Mouse (Mus musculus) intestine, embryonic 16.5 days (tissue): ENCODE data around the gene Zbed3. TPM values are rescaled to one million over a fixed set of nuclear protein-coding genes. Genes with fewer than 3 reads are reported as not detected.
A peak's percentile ranks its signal among the peaks of the same experiment; 100 is the strongest.

Experiments used
- ATAC-seq: fragments of 200-750 bp; cut with Nextera tagmentation; 2 replicates; pipeline ENCODE4 v1.8.0; 2017; ENCODE audit warnings: moderate TSS enrichment, moderate library complexity
- H3K27ac ChIP-seq: fragments of 300-500 bp; sonication (generic); 2 replicates; pipeline ENCODE4 v1.5.1; 2014; ENCODE audit warnings: mild to moderate bottlenecking, low read length
- H3K27me3 ChIP-seq: fragments of 300-500 bp; sonication (generic); replicated peaks from 2 replicates; pipeline ENCODE4 v1.6.1; 2014; ENCODE audit warnings: low read length, control low read depth, mixed read lengths; ENCODE audit not compliant: control insufficient read depth, insufficient read depth
- H3K36me3 ChIP-seq: fragments of 300-500 bp; sonication (generic); 2 replicates; pipeline ENCODE4 v1.6.1; 2014; ENCODE audit warnings: low read length, control low read depth; ENCODE audit not compliant: control insufficient read depth, insufficient read depth
- H3K4me1 ChIP-seq: fragments of 300-500 bp; sonication (generic); 2 replicates; pipeline ENCODE4 v1.6.1; 2014; ENCODE audit warnings: low read length, control low read depth, mixed read lengths; ENCODE audit not compliant: control insufficient read depth, insufficient read depth
- H3K4me2 ChIP-seq: fragments of 300-500 bp; sonication (generic); 2 replicates; pipeline ENCODE4 v1.6.1; 2014; ENCODE audit warnings: low read depth, low read length, control low read depth
- H3K4me3 ChIP-seq: fragments of 300-500 bp; sonication (generic); 2 replicates; pipeline ENCODE4 v1.5.1; 2014; ENCODE audit warnings: mild to moderate bottlenecking, low read length
- H3K9ac ChIP-seq: fragments of 300-500 bp; sonication (generic); 2 replicates; pipeline ENCODE4 v1.6.1; 2014; ENCODE audit warnings: low read depth, low read length
- H3K9me3 ChIP-seq: fragments of 300-500 bp; sonication (generic); 2 replicates; pipeline ENCODE4 v1.6.1; 2016; ENCODE audit warnings: low read length, control low read depth; ENCODE audit not compliant: control insufficient read depth
- WGBS: fragments of 180-500 bp; shearing (Covaris S2); extraction: QIAGEN DNeasy Blood & Tissue Kit; methylation state at CpG from one replicate; pipeline ENCODE4 v1.1.7; 2014; 5-methylcytosine and 5-hydroxymethylcytosine counted together
- polyA plus RNA-seq: library from polyadenylated mRNA; unstranded; fragments of >200 nt; fragmentation: Nextera tagmentation; extraction: Ambion mirVana; gene quantifications from 2 replicates; pipeline ENCODE4 v1.2.1, GENCODE M21; 2015

The Zbed3 gene
- polyA plus RNA-seq, 1 experiment from 2014 or later, result 43.4 TPM

- H3K36me3 ChIP-seq, result no peaks in the 10 kb centered on the region
- ATAC-seq, result no peak
- H3K4me3 ChIP-seq, result no peak overlapping the region
- H3K4me2 ChIP-seq, result no peak overlapping the region
- H3K4me1 ChIP-seq, result no peaks in the 10 kb centered on the region
- no peaks in the 10 kb centered on the region for H3K9me3 ChIP-seq
- H3K9ac ChIP-seq, result no peak overlapping the region
- WGBS, result 79% methylated on average over 6 of the region's 6 CpGs
- no peak overlapping the region for H3K27ac ChIP-seq
- no peaks in the 10 kb centered on the region for H3K27me3 ChIP-seq
These were observed 11.4 kb upstream of the Zbed3 start for GRCm38 (mm10) chr13:95312016-95312415.

- H3K27ac ChIP-seq, result no peak overlapping the region; the same call in 1 of the 2 replicates
- peaks cover 3% of the 10 kb centered on the region; the same call in 1 of the 2 replicates for H3K4me1 ChIP-seq
- H3K4me2 ChIP-seq, result no peak overlapping the region
- 63% methylated on average over 6 of the region's 6 CpGs for WGBS
- H3K9me3 ChIP-seq, result no peaks in the 10 kb centered on the region
- ATAC-seq, result peak; percentile 61
- no peaks in the 10 kb centered on the region for H3K36me3 ChIP-seq
- no peak overlapping the region for H3K9ac ChIP-seq
- H3K4me3 ChIP-seq, result no peak overlapping the region
- no peaks in the 10 kb centered on the region for H3K27me3 ChIP-seq
These were observed 4.3 kb upstream of the Zbed3 start for GRCm38 (mm10) chr13:95319153-95319552.

DNA sequence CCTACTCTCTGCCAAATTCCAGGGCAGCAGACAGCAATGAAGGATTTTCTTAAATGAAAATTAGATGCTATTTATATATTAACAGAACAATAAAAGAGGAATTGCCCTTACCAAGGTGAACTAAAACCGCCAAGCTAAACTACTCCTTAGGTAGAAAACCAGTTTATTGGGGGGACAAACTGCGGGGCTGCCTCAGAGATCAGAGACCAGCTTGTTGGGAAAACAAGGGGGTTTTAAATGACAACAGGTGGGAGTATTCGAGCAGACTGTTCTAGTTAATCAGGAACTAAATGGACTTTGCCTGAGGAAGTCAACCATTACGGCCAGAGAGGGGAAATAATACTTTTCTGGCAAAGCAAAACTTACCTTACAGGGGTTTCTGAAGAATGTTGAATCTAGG is 3.0 kb upstream of the Zbed3 start:
- Histone ChIP-seq H3K4me2 (no peak overlapping the region), H3K9me3 (no peaks in the 10 kb centered on the region), H3K36me3 (no peaks in the 10 kb centered on the region), H3K27ac (no peak overlapping the region), H3K9ac (no peak overlapping the region), H3K27me3 (no peaks in the 10 kb centered on the region), H3K4me1 (peaks cover 3% of the 10 kb centered on the region; the same call in 1 of the 2 replicates), H3K4me3 (no peak overlapping the region)
- 32% methylated on average over 4 of the region's 4 CpGs for WGBS
- ATAC-seq, result no peak

DNA sequence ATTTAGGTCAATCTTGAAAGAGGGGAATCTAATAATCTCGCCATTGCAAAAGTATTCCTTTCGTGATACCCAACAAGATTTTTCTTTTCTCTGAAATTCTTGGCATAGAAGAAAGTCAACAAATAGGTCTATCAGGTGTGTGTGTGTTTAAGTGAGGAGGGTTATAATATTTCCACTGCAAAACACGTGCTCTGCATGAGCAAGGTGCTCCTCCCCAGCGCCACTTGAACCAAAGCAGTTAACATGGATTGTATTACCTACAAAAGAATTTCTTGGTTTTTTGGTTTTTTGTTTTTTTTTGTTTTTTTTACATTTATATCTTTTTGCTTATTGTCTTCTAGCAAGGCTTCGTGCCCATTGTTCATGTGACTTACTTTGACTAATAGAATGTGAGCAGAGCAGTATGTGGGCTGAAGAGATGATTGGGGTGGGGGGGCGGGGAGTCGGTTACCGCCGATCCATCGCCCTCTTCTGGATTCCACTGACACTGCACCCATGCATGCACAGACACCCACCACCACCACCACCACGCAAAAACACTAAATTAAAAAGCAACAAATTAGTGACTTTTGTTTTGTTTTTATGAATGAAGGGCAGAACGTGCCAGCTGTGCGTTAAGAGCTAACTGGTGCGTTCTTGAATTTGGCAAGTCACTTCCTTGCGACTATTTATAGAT is 676 bp downstream of the Zbed3 start:
- Histone ChIP-seq H3K4me1 (peaks cover 14% of the 10 kb centered on the region), H3K27ac (peak overlapping the region; percentile 100), H3K4me2 (peak overlapping the region; percentile 80), H3K27me3 (no peaks in the 10 kb centered on the region), H3K4me3 (peak overlapping the region; percentile 89), H3K9me3 (no peaks in the 10 kb centered on the region), H3K9ac (peak overlapping the region; percentile 98), H3K36me3 (no peaks in the 10 kb centered on the region)
- no peak; the same call in 1 of the 2 replicates for ATAC-seq
- 25% methylated on average over 15 of the region's 15 CpGs for WGBS

- Histone ChIP-seq H3K36me3 (no peaks in the 10 kb centered on the region), H3K4me1 (peaks cover 14% of the 10 kb centered on the region), H3K9ac (peak overlapping the region; percentile 98), H3K9me3 (no peaks in the 10 kb centered on the region), H3K4me3 (peak overlapping the region; percentile 89), H3K27ac (peak overlapping the region; percentile 100), H3K4me2 (peak overlapping the region; percentile 80), H3K27me3 (no peaks in the 10 kb centered on the region)
- ATAC-seq, result peak; percentile 11
- under 1% methylated on average over 22 of the region's 22 CpGs for WGBS
These were observed 1.2 kb downstream of the Zbed3 start for GRCm38 (mm10) chr13:95324626-95325079.

- Histone ChIP-seq H3K27me3 (no peaks in the 10 kb centered on the region), H3K9me3 (no peaks in the 10 kb centered on the region), H3K4me3 (peak overlapping the region; percentile 89), H3K4me1 (peaks cover 12% of the 10 kb centered on the region), H3K27ac (peak overlapping the region; percentile 100), H3K4me2 (peak overlapping the region; percentile 80), H3K9ac (peak overlapping the region; percentile 98), H3K36me3 (no peaks in the 10 kb centered on the region)
- ATAC-seq, result peak; percentile 80
- WGBS, result under 1% methylated on average over 60 of the region's 63 CpGs
These were observed 1.9 kb downstream of the Zbed3 start for GRCm38 (mm10) chr13:95325080-95325906.

DNA sequence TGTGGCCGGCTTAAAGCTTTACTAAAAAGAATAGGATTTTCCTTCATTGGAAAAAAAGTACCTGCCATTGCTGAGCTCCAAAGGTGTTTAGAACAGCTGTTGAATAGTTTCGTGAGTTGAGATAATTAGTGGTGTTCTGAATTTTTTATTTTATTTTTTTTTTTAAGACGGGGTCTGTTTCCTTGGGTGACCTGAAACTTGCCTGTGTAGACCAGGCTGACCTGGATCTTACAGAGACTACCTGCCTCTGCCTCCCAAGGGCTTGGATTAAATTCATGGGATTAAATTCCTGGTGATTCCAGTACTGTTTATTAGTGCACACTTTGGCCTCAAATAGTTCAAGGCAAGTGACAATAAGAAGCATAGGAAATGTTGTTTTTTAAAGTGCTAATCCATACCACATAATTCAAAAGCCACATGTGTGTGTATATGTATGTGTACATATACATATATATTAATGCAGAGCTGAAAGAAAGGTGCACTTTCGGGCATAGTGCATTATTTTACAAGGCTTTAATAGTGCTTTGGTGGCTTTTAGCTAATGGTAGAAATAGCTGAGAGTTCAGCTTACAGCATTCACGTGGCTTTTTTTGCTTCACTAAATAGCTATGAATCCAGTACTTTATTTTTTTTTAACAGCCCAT is 2.6 kb downstream of the Zbed3 start:
- peaks cover 12% of the 10 kb centered on the region for H3K4me1 ChIP-seq
- H3K4me3 ChIP-seq, result peak overlapping the region; percentile 89
- H3K9ac ChIP-seq, result peak overlapping the region; percentile 98
- 8% methylated on average over 5 of the region's 5 CpGs for WGBS
- H3K27ac ChIP-seq, result peak overlapping the region; percentile 100
- no peak for ATAC-seq
- H3K9me3 ChIP-seq, result no peaks in the 10 kb centered on the region
- peak overlapping the region; percentile 80 for H3K4me2 ChIP-seq
- no peaks in the 10 kb centered on the region for H3K27me3 ChIP-seq
- H3K36me3 ChIP-seq, result no peaks in the 10 kb centered on the region

DNA sequence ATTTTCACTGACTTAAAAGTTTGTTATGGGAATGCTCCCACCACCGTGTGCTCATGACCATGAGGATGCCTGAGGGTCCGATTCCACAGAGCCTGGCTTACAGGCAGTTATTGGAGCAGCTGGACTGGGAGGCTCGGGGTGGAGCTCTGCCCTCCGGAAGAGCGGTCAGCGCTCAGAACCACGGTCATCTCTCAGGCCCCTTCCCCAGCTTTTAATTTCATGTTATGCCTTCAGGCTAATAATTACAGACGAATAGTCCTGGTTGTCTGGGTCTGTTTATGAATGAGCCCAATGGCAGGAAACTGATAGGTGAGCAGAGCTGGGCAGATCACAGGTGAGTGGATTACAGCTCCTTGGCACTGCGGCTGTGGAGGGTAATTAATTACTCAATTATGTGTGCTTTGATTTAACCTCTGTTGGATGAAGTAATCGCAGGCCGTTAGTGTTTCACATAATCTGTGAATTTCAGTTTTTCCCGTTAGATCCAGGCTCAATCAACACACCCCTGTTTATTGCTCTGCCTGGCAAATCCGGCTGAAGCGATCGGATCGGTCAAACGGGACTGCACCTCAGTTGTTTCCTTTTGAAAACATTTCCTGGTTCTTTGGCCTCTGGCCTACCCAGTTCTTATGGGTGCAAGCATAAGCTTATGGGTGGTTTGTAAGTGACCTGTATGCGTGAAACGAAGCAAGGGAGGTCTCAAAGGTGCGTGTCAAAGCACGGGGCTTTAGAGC is 3.4 kb downstream of the Zbed3 start:
- peak overlapping the region; percentile 89 for H3K4me3 ChIP-seq
- WGBS, result 7% methylated on average over 21 of the region's 21 CpGs
- no peaks in the 10 kb centered on the region for H3K27me3 ChIP-seq
- H3K9me3 ChIP-seq, result no peaks in the 10 kb centered on the region
- peak overlapping the region; percentile 80 for H3K4me2 ChIP-seq
- peak; percentile 60 for ATAC-seq
- H3K27ac ChIP-seq, result peak overlapping the region; percentile 100
- peak overlapping the region; percentile 98 for H3K9ac ChIP-seq
- peaks cover 19% of the 10 kb centered on the region for H3K4me1 ChIP-seq
- no peaks in the 10 kb centered on the region for H3K36me3 ChIP-seq
